Mouse (Mus musculus) hindbrain, postnatal 0 days (tissue): ENCODE results near the gene Tmem243. TPM values are rescaled to one million over a fixed set of nuclear protein-coding genes. Genes with fewer than 3 reads are reported as not detected.

Experiments used
- ATAC-seq: fragments of 200-750 bp; cut with Nextera tagmentation; 2 replicates; pipeline ENCODE4 v1.8.0; 2017; ENCODE audit warnings: mild to moderate bottlenecking, moderate TSS enrichment, moderate library complexity
- DNase-seq: peaks from one replicate; pipeline ENCODE4 v3.0.0-alpha.2; 2015; ENCODE audit warnings: low spot score
- H3K27ac ChIP-seq: fragments of 300-500 bp; sonication (generic); 2 replicates; pipeline ENCODE4 v1.5.1; 2014; ENCODE audit warnings: mild to moderate bottlenecking
- H3K27me3 ChIP-seq: fragments of 300-500 bp; sonication (generic); 2 replicates; pipeline ENCODE4 v1.6.1; 2014; ENCODE audit warnings: low read length, mixed read lengths; ENCODE audit not compliant: insufficient read depth
- H3K36me3 ChIP-seq: fragments of 300-500 bp; sonication (generic); 2 replicates; pipeline ENCODE4 v1.6.1; 2014; ENCODE audit warnings: low read length, mixed read lengths; ENCODE audit not compliant: insufficient read depth
- H3K4me1 ChIP-seq: fragments of 300-500 bp; sonication (generic); 2 replicates; pipeline ENCODE4 v1.6.1; 2014; ENCODE audit warnings: antibody characterized with exemption, low read length, mixed read lengths; ENCODE audit not compliant: insufficient read depth
- H3K4me2 ChIP-seq: fragments of 300-500 bp; sonication (generic); 2 replicates; pipeline ENCODE4 v1.6.1; 2014; ENCODE audit warnings: low read depth, mild to moderate bottlenecking, low read length, moderate library complexity, mixed read lengths
- H3K4me3 ChIP-seq: fragments of 300-500 bp; sonication (generic); 2 replicates; pipeline ENCODE4 v1.5.1; 2014; ENCODE audit warnings: low read length
- H3K9ac ChIP-seq: fragments of 300-500 bp; sonication (generic); replicated peaks from 2 replicates; pipeline ENCODE4 v1.6.1; 2014; ENCODE audit warnings: mild to moderate bottlenecking, low read length, moderate library complexity, mixed read lengths
- H3K9me3 ChIP-seq: fragments of 300-500 bp; sonication (generic); 2 replicates; pipeline ENCODE4 v1.6.1; 2016; ENCODE audit warnings: low read length, mixed read lengths
- CTCF ChIP-seq: IDR thresholded peaks from 2 replicates; pipeline ENCODE4 v1.5.1; 2016; ENCODE audit warnings: antibody characterized with exemption, control low read depth, low read depth
- WGBS: fragments of 180-500 bp; shearing (Covaris S2); extraction: QIAGEN DNeasy Blood & Tissue Kit; methylation state at CpG from one replicate; pipeline ENCODE4 v1.1.7; 2014; 5-methylcytosine and 5-hydroxymethylcytosine counted together
- polyA plus RNA-seq: library from polyadenylated mRNA; unstranded; fragments of >200 nt; fragmentation: Nextera tagmentation; extraction: Ambion mirVana; gene quantifications from 2 replicates; pipeline ENCODE4 v1.2.1, GENCODE M21; 2015
- total RNA-seq: library from RNA; depleted of rRNA; stranded (reverse); fragments of >200 nt; gene quantifications from 2 replicates; pipeline ENCODE4 v1.2.3, GENCODE M21; 2014; rRNA removed

Gene Tmem243
- total RNA-seq (5.3 and 6.2 TPM in 2 replicates), polyA plus RNA-seq (14.9 and 15.7 TPM in 2 replicates)

DNA sequence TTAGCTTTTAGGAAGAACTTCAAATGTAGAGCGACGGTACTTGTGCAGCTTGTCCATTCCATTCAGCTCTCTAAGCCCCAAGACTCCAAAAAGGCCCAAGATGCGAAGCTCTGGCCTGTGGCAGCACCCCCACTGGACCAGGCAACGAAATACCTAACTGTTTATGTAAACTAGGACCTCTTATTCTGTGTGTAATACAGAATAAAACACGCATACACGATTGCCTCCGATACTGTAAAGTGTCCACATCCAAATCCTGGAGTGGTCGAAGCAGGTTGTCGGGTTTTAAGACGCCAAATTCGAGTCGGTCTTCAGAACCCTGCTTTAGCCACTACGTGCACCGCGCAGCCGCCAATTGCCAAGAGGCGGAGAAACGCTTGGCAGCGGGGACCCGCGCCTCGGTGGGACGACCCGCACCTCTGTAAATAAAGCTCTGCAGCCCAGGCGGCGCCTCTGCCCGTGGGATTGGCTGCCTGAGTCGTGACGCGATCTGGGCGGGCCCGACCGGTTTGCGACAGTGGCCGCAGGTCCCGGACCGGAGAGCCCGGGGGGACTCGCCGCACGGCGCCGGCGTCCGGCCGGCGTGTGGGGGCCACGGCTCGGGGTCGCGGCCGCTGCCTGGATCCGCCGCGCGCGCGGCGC lies at the start of gene Tmem243:
Tmem243 (plus strand) TSS at position 462 of the 642 bp plus-strand sequence.
- no peaks in the 10 kb centered on the region for H3K9me3 ChIP-seq
- no peaks in the 10 kb centered on the region for H3K27me3 ChIP-seq
- TF ChIP-seq CTCF, result no peak; the same call in 1 of the 2 replicates
- ATAC-seq (peak; percentile 97), DNase-seq (peak; percentile 92)
- H3K4me2 ChIP-seq, result peak within 1 kb of the TSS; percentile 71
- H3K4me3 ChIP-seq, result peak within 1 kb of the TSS; percentile 67
- H3K36me3 ChIP-seq, result no peaks in the 10 kb centered on the region
- peak within 1 kb of the TSS; percentile 56 for H3K9ac ChIP-seq
- no peaks in the 10 kb centered on the region for H3K4me1 ChIP-seq
- H3K27ac ChIP-seq, result peak within 1 kb of the TSS; percentile 64
- under 1% methylated on average over 55 of the region's 59 CpGs for WGBS

DNA sequence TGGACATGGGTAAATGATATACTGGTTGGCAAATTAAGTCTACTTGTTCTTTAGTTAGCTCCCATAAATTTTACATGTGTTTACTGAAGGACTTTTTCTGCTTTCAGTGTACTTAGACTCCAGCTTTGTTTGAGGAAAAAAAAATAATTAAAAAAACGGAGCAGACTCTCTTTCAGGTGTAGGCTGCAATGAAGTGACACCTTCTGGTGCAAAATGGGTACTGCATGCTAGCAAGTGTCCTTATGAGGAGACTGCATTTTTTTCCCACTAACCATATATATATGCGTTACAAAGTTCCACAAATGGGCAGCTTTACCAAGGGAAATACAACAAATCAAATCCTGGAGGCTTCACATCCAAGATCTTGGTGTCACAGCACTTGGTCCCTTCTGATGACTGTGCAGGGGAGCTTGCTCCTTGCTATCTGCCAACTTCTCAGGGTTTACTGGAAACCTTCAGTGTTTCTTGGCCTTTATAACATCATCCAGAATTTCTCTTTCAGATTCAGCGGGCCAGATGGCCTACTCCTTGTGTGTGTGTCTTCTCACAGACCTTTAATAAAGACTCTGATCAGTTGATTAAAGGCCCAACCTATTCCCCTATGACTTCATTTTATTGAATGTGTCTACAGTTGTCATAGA lies 44.3 kb upstream of the Tmem243 start:
- no peaks in the 10 kb centered on the region for H3K27me3 ChIP-seq
- no peak overlapping the region for H3K4me3 ChIP-seq
- ATAC-seq, result peak; percentile 74
- peak; percentile 89 for TF ChIP-seq CTCF
- H3K9me3 ChIP-seq, result no peaks in the 10 kb centered on the region
- no peaks in the 10 kb centered on the region for H3K4me1 ChIP-seq
- H3K4me2 ChIP-seq, result no peak overlapping the region
- H3K27ac ChIP-seq, result no peak overlapping the region
- H3K9ac ChIP-seq, result no peak overlapping the region
- DNase-seq, result peak; percentile 90
- no peaks in the 10 kb centered on the region for H3K36me3 ChIP-seq
- 21% methylated on average over 3 of the region's 3 CpGs for WGBS

DNA sequence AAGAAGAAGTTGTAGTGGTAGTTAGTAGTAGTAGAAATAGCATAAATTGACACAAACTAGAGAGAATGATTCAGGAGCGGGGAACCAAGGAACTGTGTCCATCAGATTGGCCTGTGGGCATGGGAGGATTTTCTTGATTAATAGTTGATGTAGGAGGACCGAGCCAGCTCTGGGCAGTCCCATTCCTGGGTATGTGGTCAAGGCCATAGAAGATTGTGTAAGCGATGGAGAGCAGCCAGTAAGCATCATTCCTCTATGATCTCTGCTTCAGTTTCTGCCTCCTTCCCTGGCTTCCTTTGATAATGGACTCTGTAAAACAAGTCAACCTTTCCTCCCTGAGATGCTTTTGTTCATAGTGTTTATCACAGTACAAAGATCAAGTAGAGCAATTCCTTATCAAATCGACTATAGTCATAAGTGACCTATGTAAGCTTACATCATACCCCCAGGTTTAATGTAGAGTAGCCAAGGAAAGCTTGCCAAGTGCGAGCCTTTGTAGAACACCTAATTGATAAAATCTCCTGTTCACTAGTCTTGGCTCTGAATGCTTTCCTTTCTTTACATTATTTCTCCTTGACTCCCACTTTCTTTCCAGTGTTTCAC lies 43.1 kb upstream of the Tmem243 start:
- H3K36me3 ChIP-seq, result no peaks in the 10 kb centered on the region
- 86% methylated on average over 5 of the region's 5 CpGs for WGBS

GRCm38 (mm10) chr5:9059303-9060023 lies 41.0 kb upstream of the Tmem243 start:
- H3K36me3 ChIP-seq, result no peaks in the 10 kb centered on the region
- DNase-seq, result no peak

More for the DNA sequence above, 43.1 kb upstream of the Tmem243 start:
- Histone ChIP-seq H3K27me3 (no peaks in the 10 kb centered on the region), H3K9ac (no peak overlapping the region), H3K4me3 (no peak overlapping the region), H3K9me3 (no peaks in the 10 kb centered on the region), H3K4me2 (no peak overlapping the region), H3K4me1 (no peaks in the 10 kb centered on the region), H3K27ac (no peak overlapping the region)
- ATAC-seq (no peak), DNase-seq (no peak)
- no peak for TF ChIP-seq CTCF

DNA sequence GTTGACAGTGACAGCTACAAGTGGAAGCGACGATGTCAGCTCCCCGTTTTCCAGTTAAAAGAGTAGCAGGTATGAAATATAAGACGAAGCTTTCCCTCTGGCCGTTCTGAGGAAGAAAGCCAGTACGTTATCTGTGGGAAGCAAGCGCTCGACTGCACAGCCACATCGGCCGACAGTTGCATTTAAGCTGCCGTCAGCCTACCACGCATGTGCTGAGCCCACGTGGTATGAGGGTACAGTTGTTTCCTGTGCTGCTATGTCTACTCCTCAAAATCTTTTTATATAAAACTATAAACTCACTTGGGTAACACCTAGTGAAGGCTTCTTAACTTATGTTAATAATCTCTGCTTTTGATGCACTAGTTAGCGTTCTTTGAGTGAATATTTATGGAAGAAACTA lies 40.2 kb upstream of the Tmem243 start:
- H3K4me1 ChIP-seq, result no peaks in the 10 kb centered on the region

More at GRCm38 (mm10) chr5:9059303-9060023, 41.0 kb upstream of the Tmem243 start:
- WGBS, result 77% methylated on average over 6 of the region's 6 CpGs
- Histone ChIP-seq H3K9me3 (no peaks in the 10 kb centered on the region), H3K27ac (no peak overlapping the region), H3K4me2 (no peak overlapping the region), H3K4me3 (no peak overlapping the region), H3K4me1 (no peaks in the 10 kb centered on the region), H3K9ac (no peak overlapping the region), H3K27me3 (no peaks in the 10 kb centered on the region)
- ATAC-seq, result no peak
- TF ChIP-seq CTCF, result no peak

DNA sequence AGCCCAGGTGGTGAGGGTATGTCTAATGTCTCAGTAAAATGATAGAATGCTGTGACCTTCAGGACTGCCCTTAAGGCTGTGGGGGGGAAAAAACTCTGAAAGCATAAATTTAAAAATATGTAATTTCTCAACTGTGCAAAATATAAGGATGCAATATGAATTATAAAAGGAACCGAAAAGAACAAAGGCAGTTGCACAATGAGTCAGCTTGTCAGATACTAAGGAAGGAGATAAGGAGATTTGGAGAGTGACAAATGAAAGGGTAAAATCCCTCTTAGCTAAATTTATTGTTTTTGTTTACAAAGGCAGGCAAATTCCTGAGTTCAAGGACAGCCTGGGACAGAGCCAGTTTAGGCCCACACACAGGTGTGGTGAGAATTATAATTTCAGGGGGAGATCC lies 36.3 kb upstream of the Tmem243 start:
- H3K27ac ChIP-seq, result no peak overlapping the region
- ATAC-seq, result no peak
- no peaks in the 10 kb centered on the region for H3K9me3 ChIP-seq
- H3K36me3 ChIP-seq, result no peaks in the 10 kb centered on the region
- no peak for DNase-seq
- 98% methylated on average over 1 of the region's 1 CpGs for WGBS
- no peak overlapping the region for H3K4me3 ChIP-seq
- no peaks in the 10 kb centered on the region for H3K27me3 ChIP-seq
- no peak overlapping the region for H3K4me2 ChIP-seq
- H3K4me1 ChIP-seq, result no peaks in the 10 kb centered on the region
- no peak for TF ChIP-seq CTCF
- no peak overlapping the region for H3K9ac ChIP-seq

More for the DNA sequence above, 40.2 kb upstream of the Tmem243 start:
- TF ChIP-seq CTCF, result no peak
- H3K27me3 ChIP-seq, result no peaks in the 10 kb centered on the region
- DNase-seq, result no peak
- no peak for ATAC-seq
- H3K9me3 ChIP-seq, result no peaks in the 10 kb centered on the region
- WGBS, result 86% methylated on average over 14 of the region's 14 CpGs
- H3K27ac ChIP-seq, result no peak overlapping the region
- no peak overlapping the region for H3K9ac ChIP-seq
- H3K4me2 ChIP-seq, result no peak overlapping the region
- no peak overlapping the region for H3K4me3 ChIP-seq
- H3K36me3 ChIP-seq, result no peaks in the 10 kb centered on the region
